Mouse (Mus musculus): Measurements from ENCODE around the gene Gm21317.
"Not testable (repeated sequence)": the region's sequence is repeated elsewhere in the genome, so short reads cannot be mapped to it uniquely, and the experiment has no call there.

The Gm21317 gene

DNA sequence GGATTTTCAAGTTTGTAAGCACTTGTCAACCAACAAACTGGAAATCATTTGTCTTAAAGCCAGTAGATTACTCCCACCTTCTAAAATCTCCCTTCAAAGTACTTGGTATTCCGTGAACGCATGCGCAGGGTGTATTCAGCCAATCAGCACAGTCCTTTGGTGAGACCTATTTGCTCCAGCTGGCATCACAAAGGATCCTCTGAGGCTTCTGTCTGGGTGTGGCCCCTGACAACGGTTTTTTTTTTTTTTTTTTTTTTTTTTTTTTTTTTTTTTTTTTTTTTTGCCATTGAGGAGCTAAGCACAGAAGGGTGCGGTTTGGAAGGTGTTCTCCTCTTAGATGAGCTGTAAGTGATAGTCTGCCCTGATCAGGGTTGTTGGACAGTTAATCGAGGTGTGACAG is at the start of gene Gm21317:
Gene Gm21317, plus strand, starts transcription at position 301 of the 400 bp plus-strand sequence.
- DNase-seq, result not testable (repeated sequence)
